Mouse (Mus musculus) right cerebral cortex, postnatal 10 days (tissue): ENCODE data around the gene Fabp7.

Experiments used
- DNase-seq, 2 experiments: peaks; one replicate each; pipeline ENCODE4 v3.0.0; 2021; ENCODE audit warnings: low spot score in 2 of 2

Gene Fabp7

GRCm38 (mm10) chr10:57784876-57785150 is at the start of gene Fabp7:
TSS of gene Fabp7 (plus strand) at chr10:57784881.
- no peak for DNase-seq

GRCm38 (mm10) chr10:57740733-57741132 is 43.9 kb upstream of the Fabp7 start:
- DNase-seq = no peak

- DNase-seq = no peak
These were observed 43.3 kb upstream of the Fabp7 start for GRCm38 (mm10) chr10:57741351-57741750.

GRCm38 (mm10) chr10:57743045-57743444 is 41.6 kb upstream of the Fabp7 start:
- DNase-seq = no peak

GRCm38 (mm10) chr10:57743606-57744016 is 41.1 kb upstream of the Fabp7 start:
- peak; percentile 27 to 28 for DNase-seq

GRCm38 (mm10) chr10:57744128-57744765 is 40.4 kb upstream of the Fabp7 start:
- peak; percentile 56 to 62 for DNase-seq

GRCm38 (mm10) chr10:57745452-57745851 is 39.2 kb upstream of the Fabp7 start:
- DNase-seq = no peak

GRCm38 (mm10) chr10:57747127-57747526 is 37.6 kb upstream of the Fabp7 start:
- DNase-seq = no peak

- no peak for DNase-seq
These were observed 31.3 kb upstream of the Fabp7 start for GRCm38 (mm10) chr10:57753343-57753742.

GRCm38 (mm10) chr10:57755201-57755736 is 29.4 kb upstream of the Fabp7 start:
- no peak for DNase-seq

GRCm38 (mm10) chr10:57758999-57759398 is 25.7 kb upstream of the Fabp7 start:
- no peak for DNase-seq

GRCm38 (mm10) chr10:57760694-57761093 is 24.0 kb upstream of the Fabp7 start:
- no peak for DNase-seq

- DNase-seq = no peak
These were observed 21.6 kb upstream of the Fabp7 start for GRCm38 (mm10) chr10:57763044-57763443.

GRCm38 (mm10) chr10:57783289-57784130 is 1.2 kb upstream of the Fabp7 start:
- peak; percentile 52 to 71 for DNase-seq

GRCm38 (mm10) chr10:57784131-57784875 is 378 bp upstream of the Fabp7 start:
- peak; percentile 95 for DNase-seq

- DNase-seq = no peak
These were observed 871 bp downstream of the Fabp7 start for GRCm38 (mm10) chr10:57785552-57785951.

- DNase-seq = no peak
These were observed 8.3 kb downstream of the Fabp7 start for GRCm38 (mm10) chr10:57792957-57793356.

GRCm38 (mm10) chr10:57794018-57794417 is 9.3 kb downstream of the Fabp7 start, which contains the start of gene Smpdl3a:
TSS of gene Smpdl3a (plus strand) at chr10:57794335.
- no peak for DNase-seq

- peak; percentile 42 to 55 for DNase-seq
These were observed 10.1 kb downstream of the Fabp7 start for GRCm38 (mm10) chr10:57794491-57795461.

GRCm38 (mm10) chr10:57795542-57795941 is 10.9 kb downstream of the Fabp7 start:
- DNase-seq = no peak

GRCm38 (mm10) chr10:57796057-57796456 is 11.4 kb downstream of the Fabp7 start:
- no peak for DNase-seq
